Mouse (Mus musculus) heart, postnatal 10 days (tissue): ENCODE results near the gene Kcnt1. TPM values are rescaled to one million over a fixed set of nuclear protein-coding genes. Genes with fewer than 3 reads are reported as not detected.
"Not testable (repeated sequence)": the region's sequence is repeated elsewhere in the genome, so short reads cannot be mapped to it uniquely, and the experiment has no call there.

Experiments
- DNase-seq, 2 experiments: peaks; one replicate each; pipeline ENCODE4 v3.0.0; 2021
- intact Hi-C: fragments of 180-260 bp; cut with DNase I; formaldehyde crosslinking; loops from one replicate; pipeline ENCODE4 v1.15.1; 2025
- total RNA-seq, 2 experiments: library from RNA; stranded (reverse); gene quantifications; 2 replicates each; pipeline ENCODE4 v1.2.3; 2021

Kcnt1 gene
- 1 to 10 TPM in 1 of 2 experiments, under 1 TPM in 1; 0.62 to 1.1 TPM for total RNA-seq

- intact Hi-C loops: no loop called here
- peak; percentile 22 to 40 for DNase-seq
Observed at GRCm38 (mm10) chr2:25863337-25864131, at the start of gene Kcnt1. TSS of gene Kcnt1 (plus strand) at chr2:25863734.

- DNase-seq, intact Hi-C loops: not testable (repeated sequence)
Observed at GRCm38 (mm10) chr2:25815748-25816147, 47.8 kb upstream of the Kcnt1 start, which contains the start of gene Glt6d1. TSS of gene Glt6d1 (minus strand) at chr2:25815848.

- DNase-seq: peak; percentile 35 to 42
- intact Hi-C loops: no loop called here
Observed at GRCm38 (mm10) chr2:25822806-25823205, 40.7 kb upstream of the Kcnt1 start, which contains the start of gene Lcn9. TSS of gene Lcn9 (plus strand) at chr2:25823153.

GRCm38 (mm10) chr2:25824751-25825150 lies 38.8 kb upstream of the Kcnt1 start:
- no peak for DNase-seq
- intact Hi-C loops: loop anchor here (5.0 kb wide), 1 partner anchor 952 kb away; no protein-coding TSS in a partner anchor

- intact Hi-C loops: loop anchor here (5.0 kb wide), 1 partner anchor 956 kb away; no protein-coding TSS in a partner anchor
- no peak for DNase-seq
Observed at GRCm38 (mm10) chr2:25828344-25828947, 35.1 kb upstream of the Kcnt1 start.

DNA sequence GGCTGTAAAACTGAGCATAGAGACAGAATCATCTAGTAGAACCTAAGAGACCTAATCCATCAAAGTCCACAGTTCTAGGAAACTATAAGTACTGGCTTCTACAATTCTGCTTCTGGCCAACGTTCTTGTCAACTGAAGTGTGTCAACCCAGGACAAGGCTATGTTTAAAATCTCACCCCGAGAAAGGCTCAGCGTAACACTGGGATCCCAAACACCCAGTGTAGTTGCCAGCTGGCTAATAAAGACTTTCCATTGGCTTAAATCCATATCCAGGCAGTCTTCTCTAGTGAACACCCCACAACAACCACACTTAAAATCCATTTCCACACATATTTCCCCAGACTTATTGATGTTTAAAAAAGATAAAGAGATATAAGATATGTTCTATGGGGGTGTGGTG lies 32.7 kb upstream of the Kcnt1 start:
- intact Hi-C loops: loop anchor here (10.0 kb wide), 1 partner anchor 444 kb away; no protein-coding TSS in a partner anchor
- peak; percentile 40 to 49 for DNase-seq

- intact Hi-C loops: loop anchor here (5.0 to 10.0 kb wide), 4 partner anchors 76 to 439 kb away; no protein-coding TSS in a partner anchor
- DNase-seq: peak; percentile 71 to 85
Observed at GRCm38 (mm10) chr2:25836291-25836690, 27.2 kb upstream of the Kcnt1 start.

GRCm38 (mm10) chr2:25842161-25842560 lies 21.4 kb upstream of the Kcnt1 start:
- intact Hi-C loops: no loop called here
- DNase-seq: no peak

DNA sequence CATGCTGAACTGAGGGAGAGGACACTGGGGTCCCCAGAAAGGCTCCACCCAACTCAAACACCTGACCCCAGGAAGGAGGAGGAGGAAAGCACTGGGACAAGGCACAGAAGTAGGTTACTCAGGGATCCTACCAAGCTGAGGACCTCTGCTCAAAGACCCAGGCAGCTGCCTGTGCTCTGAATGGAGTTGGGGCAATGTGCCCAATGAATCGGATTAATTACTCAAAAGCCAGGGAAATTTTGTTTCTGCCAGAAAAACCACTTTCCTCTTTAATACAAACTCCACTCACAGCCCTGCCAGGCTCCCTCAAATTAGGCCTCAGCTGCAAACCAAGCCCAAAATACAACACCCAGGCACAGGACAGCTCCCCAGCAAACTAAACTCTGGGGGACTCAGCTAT lies 20.8 kb upstream of the Kcnt1 start:
- intact Hi-C loops: no loop called here

GRCm38 (mm10) chr2:25844097-25844496 lies 19.4 kb upstream of the Kcnt1 start:
- no peak for DNase-seq
- intact Hi-C loops: no loop called here

More for the DNA sequence above, 20.8 kb upstream of the Kcnt1 start:
- no peak for DNase-seq

- no peak for DNase-seq
- intact Hi-C loops: no loop called here
Observed at GRCm38 (mm10) chr2:25846516-25846915, 17.0 kb upstream of the Kcnt1 start.

GRCm38 (mm10) chr2:25847226-25847625 lies 16.3 kb upstream of the Kcnt1 start, which contains the start of gene Sohlh1:
TSS of gene Sohlh1 (minus strand) at chr2:25847248.
- no peak for DNase-seq
- intact Hi-C loops: no loop called here

DNA sequence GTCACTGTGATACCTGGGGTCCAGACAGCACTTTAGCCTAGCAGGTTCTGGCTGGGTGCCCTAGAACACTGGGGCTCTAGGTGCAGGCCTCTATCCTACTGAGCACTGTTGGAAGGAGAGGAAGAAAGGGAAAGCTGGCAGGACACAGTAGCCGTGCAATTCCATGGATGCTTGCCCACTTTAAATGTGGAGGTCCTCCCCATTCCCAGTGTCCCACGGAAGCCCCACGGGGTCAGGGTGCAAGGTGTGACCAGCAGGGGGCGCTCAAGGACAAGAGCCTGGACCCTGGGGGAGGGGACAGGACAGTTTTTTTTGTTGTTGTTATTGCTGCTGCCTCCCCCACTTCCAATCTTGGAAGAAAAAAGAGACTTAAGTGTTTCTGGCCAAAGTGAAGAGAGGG lies 13.2 kb upstream of the Kcnt1 start:
- intact Hi-C loops: loop anchor here (5.0 kb wide), 1 partner anchor 62 kb away; no protein-coding TSS in a partner anchor
- DNase-seq: peak in 1 of 2 experiments; percentile 65

GRCm38 (mm10) chr2:25852626-25853025 lies 10.9 kb upstream of the Kcnt1 start:
- intact Hi-C loops: loop anchor here (5.0 kb wide), 1 partner anchor 60 kb away; no protein-coding TSS in a partner anchor
- peak in 1 of 2 experiments; percentile 10 for DNase-seq

DNA sequence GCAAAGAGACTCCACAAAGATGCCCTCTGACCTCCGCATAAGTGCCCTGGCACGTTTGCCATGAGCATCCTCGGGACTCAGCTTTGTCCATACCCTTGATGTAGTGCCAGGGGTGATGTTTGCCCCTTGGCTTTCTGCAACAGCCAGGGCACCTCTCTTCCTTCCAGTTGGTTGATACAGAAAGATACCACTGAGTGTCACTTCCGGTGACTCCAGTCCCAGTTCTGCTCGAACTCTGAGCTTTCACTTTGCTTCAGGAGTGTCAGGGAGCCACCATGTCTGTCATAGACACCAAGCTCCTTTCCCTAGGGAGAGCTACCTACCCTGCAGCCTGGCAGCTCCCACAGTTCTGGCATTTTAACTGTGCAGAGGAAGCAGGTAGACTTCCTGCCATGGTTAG lies 9.5 kb upstream of the Kcnt1 start:
- DNase-seq: no peak
- intact Hi-C loops: loop anchor here (5.0 kb wide), 1 partner anchor 58 kb away; no protein-coding TSS in a partner anchor

DNA sequence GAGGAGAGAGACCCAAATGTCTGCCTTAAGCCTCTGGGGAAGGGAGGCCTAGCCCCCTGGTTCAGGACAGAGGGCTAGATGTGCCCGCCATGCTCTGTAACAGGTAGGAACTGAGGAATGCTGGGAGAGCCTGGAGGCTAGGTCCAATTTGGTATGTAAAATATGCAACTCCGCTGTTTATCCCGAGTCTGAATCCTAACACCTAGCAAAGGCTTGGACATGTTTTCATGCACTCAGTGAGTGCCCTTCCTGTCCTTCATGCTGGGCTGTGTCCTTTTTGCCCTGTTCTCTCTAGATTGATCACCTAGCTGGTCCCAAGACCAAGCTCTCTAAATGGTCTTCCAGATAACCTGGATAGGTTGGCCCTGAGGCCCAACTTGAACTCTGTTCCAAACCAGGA lies 3.6 kb upstream of the Kcnt1 start:
- DNase-seq: no peak
- intact Hi-C loops: no loop called here

- intact Hi-C loops: no loop called here
- no peak for DNase-seq
Observed at GRCm38 (mm10) chr2:25862038-25862437, 1.5 kb upstream of the Kcnt1 start.

DNA sequence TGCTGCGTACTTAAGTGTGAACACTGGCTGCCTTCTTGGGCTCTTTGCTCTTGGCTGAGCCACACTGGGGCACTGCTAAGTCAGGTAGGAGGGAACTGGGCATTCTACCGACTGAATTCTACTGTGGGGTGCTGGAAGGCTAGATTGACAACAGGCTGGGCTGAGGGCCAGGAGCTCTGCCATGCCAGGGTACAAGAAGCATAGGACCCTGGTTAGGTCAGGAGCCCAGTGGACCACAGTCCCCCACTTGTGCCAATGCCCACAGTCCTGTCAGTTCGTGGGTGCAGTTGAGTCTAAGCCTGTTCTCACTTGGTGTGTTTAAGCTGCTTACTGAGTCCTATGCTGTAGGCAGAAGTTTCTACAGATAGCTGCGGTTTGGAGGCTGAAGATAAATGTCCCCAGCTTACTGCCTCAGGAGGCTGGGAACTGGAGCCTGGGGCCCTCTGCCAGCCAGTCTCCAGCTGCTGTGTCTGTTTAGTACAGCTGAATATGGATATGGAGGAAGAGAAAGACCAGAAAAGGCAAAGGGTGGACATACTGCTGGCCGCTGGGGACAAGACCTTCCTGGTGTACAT lies 751 bp upstream of the Kcnt1 start:
- intact Hi-C loops: no loop called here
- DNase-seq: no peak

DNA sequence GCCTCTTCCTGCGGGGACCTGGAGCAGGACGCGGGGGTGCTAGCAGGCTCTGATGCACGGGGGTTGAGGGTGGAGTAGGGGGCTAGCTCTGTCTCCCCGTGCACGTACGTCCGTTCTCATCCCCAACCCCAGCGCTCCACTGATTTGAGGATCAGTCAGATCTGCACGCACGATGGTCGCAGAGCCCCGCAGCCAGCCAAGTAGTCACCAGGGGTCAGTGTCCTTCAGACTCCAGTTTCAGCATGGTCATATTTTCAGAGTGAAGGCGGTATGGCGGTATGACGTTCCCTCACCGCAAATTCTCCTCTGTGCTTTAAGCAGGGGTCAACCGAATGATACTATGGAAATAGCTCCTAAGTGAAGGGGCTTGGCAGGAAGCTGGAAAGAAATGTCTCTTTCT lies 696 bp downstream of the Kcnt1 start:
- no peak for DNase-seq
- intact Hi-C loops: no loop called here

DNA sequence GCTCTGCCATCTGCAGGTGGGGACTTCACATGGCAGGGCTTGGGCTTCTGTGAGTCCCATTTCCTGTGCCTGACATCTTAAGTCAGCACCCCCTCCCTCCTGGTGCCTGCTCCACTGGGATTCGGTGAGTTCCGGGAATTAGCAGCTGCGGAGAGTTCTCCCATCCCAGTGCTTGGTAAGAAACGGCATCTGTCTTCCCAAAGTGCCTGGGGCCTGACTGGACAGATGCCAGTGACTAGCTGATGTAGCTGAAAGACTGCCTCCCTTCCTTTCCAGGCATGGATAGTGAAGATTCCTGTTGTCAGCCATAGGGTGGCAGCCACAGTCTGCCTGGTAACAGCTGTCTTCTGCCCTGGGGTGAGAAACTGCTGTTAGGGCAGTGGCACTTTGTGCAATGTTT lies 1.9 kb downstream of the Kcnt1 start:
- DNase-seq: peak in 1 of 2 experiments; percentile 20
- intact Hi-C loops: no loop called here

- intact Hi-C loops: no loop called here
- DNase-seq: no peak
Observed at GRCm38 (mm10) chr2:25866656-25867055, 3.1 kb downstream of the Kcnt1 start.
